Mouse (Mus musculus) neutrophil, adult 65 days (primary cell): Measurements from ENCODE around the gene Dmtf1. TPM values are rescaled to one million over a fixed set of nuclear protein-coding genes. Genes with fewer than 3 reads are reported as not detected.

ENCODE experiments used
- total RNA-seq: library from RNA; stranded (reverse); gene quantifications from 2 replicates; pipeline ENCODE4 v1.2.4, GENCODE M21; 2023

The Dmtf1 gene
- 33.6 and 37.8 TPM in 2 replicates for total RNA-seq

GRCm38 (mm10) chr5:9161456-9162041 lies at the start of gene Dmtf1:
TSS of gene Dmtf1 (minus strand) at chr5:9161776.

DNA sequence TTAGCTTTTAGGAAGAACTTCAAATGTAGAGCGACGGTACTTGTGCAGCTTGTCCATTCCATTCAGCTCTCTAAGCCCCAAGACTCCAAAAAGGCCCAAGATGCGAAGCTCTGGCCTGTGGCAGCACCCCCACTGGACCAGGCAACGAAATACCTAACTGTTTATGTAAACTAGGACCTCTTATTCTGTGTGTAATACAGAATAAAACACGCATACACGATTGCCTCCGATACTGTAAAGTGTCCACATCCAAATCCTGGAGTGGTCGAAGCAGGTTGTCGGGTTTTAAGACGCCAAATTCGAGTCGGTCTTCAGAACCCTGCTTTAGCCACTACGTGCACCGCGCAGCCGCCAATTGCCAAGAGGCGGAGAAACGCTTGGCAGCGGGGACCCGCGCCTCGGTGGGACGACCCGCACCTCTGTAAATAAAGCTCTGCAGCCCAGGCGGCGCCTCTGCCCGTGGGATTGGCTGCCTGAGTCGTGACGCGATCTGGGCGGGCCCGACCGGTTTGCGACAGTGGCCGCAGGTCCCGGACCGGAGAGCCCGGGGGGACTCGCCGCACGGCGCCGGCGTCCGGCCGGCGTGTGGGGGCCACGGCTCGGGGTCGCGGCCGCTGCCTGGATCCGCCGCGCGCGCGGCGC lies 61.2 kb downstream of the Dmtf1 start, which contains the start of gene Tmem243:
TSS of gene Tmem243 (plus strand) at position 462 of the 642 bp plus-strand sequence.

Other genes with a start within 250 kb of the Dmtf1 start
- 19.1 and 22.8 TPM in 2 replicates for gene Crot, start 164.5 kb downstream of the Dmtf1 start, total RNA-seq
- 21.4 and 22.3 TPM in 2 replicates for gene Tmem243, start 61.1 kb downstream of the Dmtf1 start, total RNA-seq
- gene 9330182L06Rik, start 104.3 kb upstream of the Dmtf1 start, total RNA-seq = not detected in 2 replicates